Mouse (Mus musculus): ENCODE measurements around the gene Fer. TPM values are rescaled to one million over a fixed set of nuclear protein-coding genes. Genes with fewer than 3 reads are reported as not detected.

Gene Fer
- polyA plus RNA-seq, 1 experiment from 2014 or later, result 37.7 TPM

DNA sequence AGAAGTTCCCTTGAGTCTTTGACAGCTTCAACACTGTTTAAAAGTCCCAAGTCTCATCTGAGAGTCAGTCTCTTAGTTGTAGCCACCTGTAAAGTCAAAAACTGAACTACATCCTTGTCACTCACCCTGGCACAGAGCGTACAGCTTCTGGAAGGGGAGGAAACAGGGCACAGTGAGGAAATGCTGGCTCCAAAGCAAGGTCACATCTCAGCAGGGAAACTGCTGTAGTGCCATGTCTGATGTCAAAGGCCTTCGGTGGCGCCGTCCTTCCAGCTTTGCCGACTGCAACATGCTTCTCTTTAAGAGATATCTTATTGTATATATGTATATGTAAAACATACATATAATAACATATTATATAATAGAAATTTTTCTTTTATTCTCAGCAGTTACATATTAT lies 188.0 kb downstream of the Fer start:
- no peak for ATAC-seq (ENCODE audit: low FRiP score)
- no peak overlapping the region for H3K4me3 ChIP-seq (replicated peaks)
- H3K9me3 ChIP-seq, result no peaks in the 10 kb centered on the region
- no peak overlapping the region for H3K9ac ChIP-seq
- WGBS, result 91% methylated on average over 5 of the region's 5 CpGs
- 0 out of 2 replicates have a peak, but pooled peaks cover 4% of the 10 kb centered on the region for H3K4me1 ChIP-seq
- no peaks in the 10 kb centered on the region for H3K36me3 ChIP-seq (replicated peaks)
- no peak overlapping the region for H3K4me2 ChIP-seq
- H3K27ac ChIP-seq, result no peak overlapping the region
- no peaks in the 10 kb centered on the region for H3K27me3 ChIP-seq

DNA sequence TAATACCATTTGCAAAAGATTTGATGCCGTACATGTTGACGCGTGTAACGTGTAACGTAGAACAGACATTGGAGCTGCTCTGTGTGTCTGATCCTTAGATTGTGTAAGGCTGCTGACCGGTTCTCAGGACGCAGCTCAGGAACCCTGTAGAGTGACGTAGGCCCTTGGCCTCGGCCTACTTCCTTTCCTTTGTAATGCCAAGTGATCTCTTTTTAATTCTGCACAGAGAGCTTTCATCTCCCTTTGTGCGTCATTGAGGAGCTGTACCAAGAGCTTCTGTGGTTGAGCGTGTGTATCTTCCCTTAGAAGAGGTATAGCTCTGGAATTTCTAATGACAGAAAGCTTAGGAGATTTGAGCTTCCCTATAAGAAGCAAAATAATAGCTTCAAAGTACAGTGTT lies 190.8 kb downstream of the Fer start:
- Histone ChIP-seq H3K36me3 (replicated peaks) (no peaks in the 10 kb centered on the region), H3K27ac (no peak overlapping the region), H3K9me3 (no peaks in the 10 kb centered on the region), H3K4me1 (0 out of 2 replicates have a peak, but pooled peaks cover 4% of the 10 kb centered on the region), H3K27me3 (no peaks in the 10 kb centered on the region), H3K4me3 (replicated peaks) (no peak overlapping the region), H3K4me2 (no peak overlapping the region), H3K9ac (no peak overlapping the region)
- WGBS, result 82% methylated on average over 11 of the region's 11 CpGs
- ATAC-seq (ENCODE audit: low FRiP score), result no peak

DNA sequence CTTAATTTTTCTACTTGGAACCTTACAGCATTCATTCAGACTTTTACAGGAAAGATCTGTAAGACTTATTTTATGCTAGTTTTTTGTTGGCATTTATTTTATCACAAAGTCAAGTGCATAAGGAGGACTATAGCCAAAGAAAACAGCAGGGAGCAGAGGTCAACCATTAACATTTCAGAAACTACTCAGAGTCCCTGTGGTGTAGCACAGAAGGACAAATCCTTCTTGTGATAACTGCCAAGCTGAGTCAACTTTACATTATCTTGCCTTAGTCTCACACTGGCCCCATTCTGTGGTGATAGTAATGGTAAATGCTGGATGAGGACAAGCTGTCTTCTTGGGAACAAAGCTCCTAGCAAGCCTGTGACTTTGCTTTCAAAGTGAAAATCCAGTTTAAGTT lies 197.7 kb downstream of the Fer start:
- Histone ChIP-seq H3K4me3 (replicated peaks) (no peak overlapping the region), H3K36me3 (replicated peaks) (no peaks in the 10 kb centered on the region), H3K9ac (no peak overlapping the region), H3K27me3 (no peaks in the 10 kb centered on the region), H3K4me2 (no peak overlapping the region), H3K27ac (no peak overlapping the region), H3K4me1 (no peaks in the 10 kb centered on the region), H3K9me3 (no peaks in the 10 kb centered on the region)
- no peak for ATAC-seq (ENCODE audit: low FRiP score)

DNA sequence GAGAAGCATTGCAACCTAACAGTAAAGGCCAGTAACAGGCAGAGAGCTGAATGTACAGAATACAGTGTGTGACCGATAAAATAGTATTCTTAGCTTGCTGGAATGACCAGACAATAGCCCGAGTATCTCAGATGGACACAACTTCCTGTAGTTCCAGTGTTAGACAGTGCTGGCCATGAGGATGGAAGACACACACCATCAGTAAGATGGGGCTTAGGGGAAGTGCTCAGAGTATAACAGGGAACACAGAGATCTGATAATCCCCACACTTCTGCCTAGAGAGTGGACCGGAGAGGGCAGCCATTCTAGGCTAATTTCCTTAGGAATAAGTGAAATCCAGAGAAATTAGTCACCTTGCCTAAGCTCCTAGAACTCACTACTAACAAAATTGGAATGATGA lies 202.4 kb downstream of the Fer start:
- Histone ChIP-seq H3K4me3 (replicated peaks) (no peak overlapping the region), H3K9me3 (no peaks in the 10 kb centered on the region), H3K27ac (no peak overlapping the region), H3K9ac (no peak overlapping the region), H3K27me3 (no peaks in the 10 kb centered on the region), H3K36me3 (replicated peaks) (no peaks in the 10 kb centered on the region), H3K4me2 (no peak overlapping the region), H3K4me1 (no peaks in the 10 kb centered on the region)
- ATAC-seq (ENCODE audit: low FRiP score), result no peak
- 94% methylated on average over 3 of the region's 3 CpGs for WGBS

- ATAC-seq (ENCODE audit: low FRiP score), result no peak
- Histone ChIP-seq H3K4me3 (replicated peaks) (no peak overlapping the region), H3K4me2 (no peak overlapping the region), H3K27me3 (no peaks in the 10 kb centered on the region), H3K36me3 (replicated peaks) (no peaks in the 10 kb centered on the region), H3K27ac (no peak overlapping the region), H3K4me1 (no peaks in the 10 kb centered on the region), H3K9me3 (no peaks in the 10 kb centered on the region), H3K9ac (no peak overlapping the region)
- WGBS, result 89% methylated on average over 7 of the region's 7 CpGs
These were observed 214.5 kb downstream of the Fer start for GRCm38 (mm10) chr17:64077392-64077791.

- no peak overlapping the region for H3K4me2 ChIP-seq
- WGBS, result 89% methylated on average over 5 of the region's 5 CpGs
- H3K4me1 ChIP-seq, result no peaks in the 10 kb centered on the region
- H3K4me3 ChIP-seq (replicated peaks), result no peak overlapping the region
- no peaks in the 10 kb centered on the region for H3K36me3 ChIP-seq (replicated peaks)
- no peaks in the 10 kb centered on the region for H3K9me3 ChIP-seq
- no peak for ATAC-seq (ENCODE audit: low FRiP score)
- H3K9ac ChIP-seq, result no peak overlapping the region
- H3K27ac ChIP-seq, result no peak overlapping the region
- H3K27me3 ChIP-seq, result no peaks in the 10 kb centered on the region
These were observed 221.9 kb downstream of the Fer start for GRCm38 (mm10) chr17:64084751-64085150.

DNA sequence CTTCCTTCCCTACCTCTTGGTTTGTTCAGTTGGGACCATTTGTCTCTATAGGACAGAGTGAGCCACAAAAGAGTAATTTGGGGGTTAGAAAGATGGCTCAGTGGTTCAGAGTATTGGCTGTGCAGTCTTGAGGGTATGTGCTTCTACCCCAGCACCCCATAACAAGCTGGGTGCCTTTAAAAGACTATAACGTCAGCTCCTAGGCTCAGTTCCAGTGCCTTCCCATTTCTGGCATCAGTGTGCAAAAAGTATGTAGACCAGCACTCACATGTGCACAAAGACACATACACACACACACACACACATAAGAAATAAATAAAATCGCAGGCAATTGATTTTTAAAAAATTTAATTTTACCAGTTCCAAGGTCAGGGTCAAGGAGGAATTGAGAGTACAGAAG lies 222.6 kb downstream of the Fer start:
- no peaks in the 10 kb centered on the region for H3K4me1 ChIP-seq
- no peaks in the 10 kb centered on the region for H3K9me3 ChIP-seq
- WGBS, result 89% methylated on average over 2 of the region's 2 CpGs
- no peak overlapping the region for H3K9ac ChIP-seq
- H3K27me3 ChIP-seq, result no peaks in the 10 kb centered on the region
- H3K36me3 ChIP-seq (replicated peaks), result no peaks in the 10 kb centered on the region
- ATAC-seq (ENCODE audit: low FRiP score), result no peak
- H3K4me3 ChIP-seq (replicated peaks), result no peak overlapping the region
- no peak overlapping the region for H3K4me2 ChIP-seq
- H3K27ac ChIP-seq, result no peak overlapping the region

DNA sequence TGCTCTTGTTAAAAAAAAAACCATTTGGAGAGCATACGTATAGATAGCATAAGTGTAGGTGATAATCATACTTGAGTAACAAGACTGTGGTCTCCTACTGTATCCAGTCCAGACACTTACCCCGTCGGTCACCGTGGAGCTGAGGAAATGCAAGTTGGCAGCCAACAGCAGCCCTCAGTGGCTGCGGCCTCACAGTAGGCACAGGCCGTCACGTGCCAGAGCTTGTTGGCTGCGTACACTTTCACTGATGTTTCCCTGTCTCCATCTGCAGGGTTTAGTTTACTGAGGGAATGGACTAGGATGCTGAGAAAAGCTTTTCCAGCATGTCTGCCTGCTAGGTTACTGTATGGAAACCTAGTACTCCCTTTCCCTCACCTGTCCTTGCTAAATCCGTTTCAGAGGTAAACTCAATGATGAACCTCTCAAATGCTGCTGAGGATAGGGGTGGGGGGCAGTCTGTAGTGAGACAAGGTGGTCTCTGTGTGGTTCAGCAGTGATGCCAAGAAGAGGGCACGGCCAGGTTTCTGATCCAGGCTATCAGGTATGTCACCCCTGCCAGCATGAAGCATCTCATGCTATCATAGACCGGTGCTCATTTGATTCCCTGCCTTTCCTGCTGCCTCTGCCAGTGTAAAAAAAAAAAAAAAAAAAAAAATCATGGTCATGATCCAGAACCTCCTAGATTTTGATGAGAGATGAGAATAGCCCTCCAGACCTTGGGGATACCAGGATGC lies 224.2 kb downstream of the Fer start:
- 88% methylated on average over 11 of the region's 11 CpGs for WGBS
- Histone ChIP-seq H3K27ac (no peak overlapping the region), H3K27me3 (no peaks in the 10 kb centered on the region), H3K9me3 (no peaks in the 10 kb centered on the region), H3K36me3 (replicated peaks) (no peaks in the 10 kb centered on the region), H3K4me1 (no peaks in the 10 kb centered on the region; the same call in 1 of the 2 replicates), H3K9ac (no peak overlapping the region), H3K4me2 (no peak overlapping the region), H3K4me3 (replicated peaks) (no peak overlapping the region)
- no peak for ATAC-seq (ENCODE audit: low FRiP score)

DNA sequence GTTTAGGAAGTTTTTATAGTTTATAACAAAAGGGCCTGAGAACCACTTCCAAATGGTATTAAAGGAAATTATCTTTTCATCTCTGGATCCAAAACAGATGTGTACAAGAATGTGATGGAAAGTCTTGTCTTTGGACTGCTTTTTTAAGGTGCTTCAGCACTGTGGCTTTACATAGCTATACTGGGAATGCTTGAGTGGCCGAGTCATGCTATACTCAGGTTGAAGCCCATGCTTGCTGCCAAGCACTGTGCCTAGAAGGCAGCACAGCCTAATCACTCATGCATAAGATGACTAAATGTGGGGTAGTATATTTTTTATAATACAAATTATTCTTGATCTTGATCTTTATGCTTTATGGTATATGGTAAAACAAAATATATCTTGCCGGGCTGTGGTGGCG lies 225.0 kb downstream of the Fer start:
- no peak for ATAC-seq (ENCODE audit: low FRiP score)
- no peak overlapping the region for H3K4me3 ChIP-seq (replicated peaks)
- no peaks in the 10 kb centered on the region for H3K36me3 ChIP-seq (replicated peaks)
- no peak overlapping the region for H3K27ac ChIP-seq
- H3K9ac ChIP-seq, result no peak overlapping the region
- no peaks in the 10 kb centered on the region; the same call in 1 of the 2 replicates for H3K4me1 ChIP-seq
- 94% methylated on average over 3 of the region's 3 CpGs for WGBS
- no peaks in the 10 kb centered on the region for H3K27me3 ChIP-seq
- H3K9me3 ChIP-seq, result no peaks in the 10 kb centered on the region
- H3K4me2 ChIP-seq, result no peak overlapping the region

DNA sequence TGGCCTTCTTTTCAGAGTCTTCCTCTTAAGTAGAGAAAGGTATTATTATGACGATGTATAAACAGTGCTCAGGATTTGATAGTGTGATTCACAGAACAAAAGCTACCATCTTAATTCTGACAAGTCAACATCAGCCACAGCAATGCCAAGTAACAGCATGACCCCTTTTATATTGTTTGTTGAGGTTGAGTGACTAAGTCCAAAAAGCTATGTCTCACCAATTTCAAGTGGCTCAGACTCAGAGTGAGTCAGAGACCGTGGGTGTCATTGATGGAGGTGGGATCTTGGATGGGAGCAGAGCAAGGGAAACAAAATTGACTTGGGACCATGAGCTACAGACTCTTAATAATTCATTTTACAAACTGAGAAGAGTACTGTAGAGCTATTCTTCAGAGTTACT lies 230.9 kb downstream of the Fer start:
- Histone ChIP-seq H3K9ac (no peak overlapping the region), H3K4me1 (peaks cover 4% of the 10 kb centered on the region), H3K4me2 (no peak overlapping the region), H3K36me3 (replicated peaks) (no peaks in the 10 kb centered on the region), H3K27ac (no peak overlapping the region), H3K9me3 (no peaks in the 10 kb centered on the region), H3K27me3 (no peaks in the 10 kb centered on the region), H3K4me3 (replicated peaks) (no peak overlapping the region)
- 82% methylated on average over 2 of the region's 2 CpGs for WGBS
- ATAC-seq (ENCODE audit: low FRiP score), result no peak

DNA sequence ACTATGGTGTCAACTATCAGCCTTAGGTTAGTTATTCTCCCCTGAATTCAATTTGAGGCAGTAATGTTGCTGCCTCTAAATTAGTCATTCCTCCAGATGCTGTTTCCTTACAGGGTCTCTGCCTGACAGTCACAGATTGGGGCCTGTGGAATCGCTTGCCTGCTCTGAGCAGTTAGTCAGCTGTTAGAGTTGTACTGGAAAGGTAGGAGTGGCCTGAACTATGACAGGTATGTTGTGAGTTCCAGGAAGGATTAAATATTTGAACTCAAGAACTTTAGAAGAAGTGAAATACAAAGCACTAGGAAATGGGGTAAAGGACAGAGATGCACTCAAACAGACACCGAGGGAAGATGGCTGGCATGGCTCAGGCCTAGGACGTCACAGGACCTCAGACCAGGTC lies 233.9 kb downstream of the Fer start:
- H3K4me1 ChIP-seq, result peaks cover 4% of the 10 kb centered on the region
- no peak overlapping the region for H3K4me3 ChIP-seq (replicated peaks)
- H3K9me3 ChIP-seq, result no peaks in the 10 kb centered on the region
- H3K27me3 ChIP-seq, result no peaks in the 10 kb centered on the region
- WGBS, result 94% methylated on average over 3 of the region's 3 CpGs
- no peaks in the 10 kb centered on the region for H3K36me3 ChIP-seq (replicated peaks)
- H3K4me2 ChIP-seq, result no peak overlapping the region
- no peak overlapping the region for H3K27ac ChIP-seq
- no peak for ATAC-seq (ENCODE audit: low FRiP score)
- H3K9ac ChIP-seq, result no peak overlapping the region

DNA sequence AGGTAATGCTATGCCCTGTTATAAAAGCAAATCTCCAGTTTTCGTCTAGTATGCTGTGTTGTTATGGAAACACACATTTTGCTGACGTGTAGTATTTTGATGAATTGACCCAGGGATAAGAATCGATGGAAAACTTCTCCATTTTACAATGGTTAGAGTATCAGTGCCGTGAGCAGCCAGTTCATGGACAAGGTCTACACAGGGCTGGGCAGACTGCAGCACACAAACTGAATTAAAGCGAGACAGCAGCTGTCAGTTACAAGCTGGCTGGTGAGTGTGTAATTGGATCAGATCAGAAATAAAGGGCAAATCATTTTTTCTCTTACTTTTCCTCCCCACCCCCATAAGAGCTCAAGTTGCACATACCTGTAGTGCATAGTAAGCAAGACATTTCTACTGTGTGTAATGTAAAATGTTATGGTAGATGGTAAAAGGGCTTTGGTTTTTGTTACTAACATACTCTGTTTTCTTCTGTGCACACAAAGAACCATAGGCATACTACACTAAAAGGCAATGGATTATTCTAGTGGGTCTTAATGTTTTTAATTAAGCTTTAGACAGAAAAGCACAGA lies 235.0 kb downstream of the Fer start:
- H3K27me3 ChIP-seq, result no peaks in the 10 kb centered on the region
- H3K4me1 ChIP-seq, result peaks cover 4% of the 10 kb centered on the region
- no peak overlapping the region for H3K27ac ChIP-seq
- H3K4me3 ChIP-seq (replicated peaks), result no peak overlapping the region
- H3K36me3 ChIP-seq (replicated peaks), result no peaks in the 10 kb centered on the region
- ATAC-seq (ENCODE audit: low FRiP score), result peak; percentile 73
- no peak overlapping the region for H3K4me2 ChIP-seq
- no peaks in the 10 kb centered on the region for H3K9me3 ChIP-seq
- whole genome bisulfite sequencing, result 60% methylated on average over 5 of the region's 5 CpGs
- no peak overlapping the region for H3K9ac ChIP-seq

All from forebrain, embryonic 12.5 days (tissue).